Mouse (Mus musculus): ENCODE data around the gene Spz1. TPM values are rescaled to one million over a fixed set of nuclear protein-coding genes. Genes with fewer than 3 reads are reported as not detected.

Gene Spz1
- total RNA-seq (2014; rRNA removed) (not detected in 2 replicates), polyA plus RNA-seq (2015; fragmentation: Nextera tagmentation; extraction: Ambion mirVana) (not detected in 2 replicates)

GRCm38 (mm10) chr13:92576072-92576471 is at the start of gene Spz1:
TSS of gene Spz1 (minus strand) at chr13:92576172.
- Histone ChIP-seq H3K4me2 (ENCODE audit: low read depth, low read length) (no peak within 1 kb of the TSS), H3K4me3 (ENCODE audit: low read length) (no peak within 1 kb of the TSS), H3K27ac (no peak within 1 kb of the TSS), H3K27me3 (ENCODE audit: insufficient read depth, low read length) (no peaks in the 10 kb centered on the region), H3K36me3 (ENCODE audit: insufficient read depth, low read length) (no peaks in the 10 kb centered on the region), H3K4me1 (ENCODE audit: insufficient read depth, low read length) (no peaks in the 10 kb centered on the region), H3K9me3 (ENCODE audit: low read length) (no peaks in the 10 kb centered on the region), H3K9ac (replicated peaks; ENCODE audit: low read length) (no peak within 1 kb of the TSS)
- no peak for TF ChIP-seq CTCF (IDR thresholded peaks at IDR 0.05; ENCODE audit: low read depth)
- no peak for DNase-seq (ENCODE audit: low spot score)
- ATAC-seq: no peak

- no peak for ATAC-seq
- no peak overlapping the region for H3K27ac ChIP-seq
- peaks cover 9% of the 10 kb centered on the region; the same call in 1 of the 2 replicates for H3K4me1 ChIP-seq (ENCODE audit: insufficient read depth, low read length)
- no peak overlapping the region for H3K9ac ChIP-seq (replicated peaks; ENCODE audit: low read length)
- no peaks in the 10 kb centered on the region for H3K27me3 ChIP-seq (ENCODE audit: insufficient read depth, low read length)
- H3K36me3 ChIP-seq (ENCODE audit: insufficient read depth, low read length): no peaks in the 10 kb centered on the region
- 90% methylated on average over 8 of the region's 8 CpGs for WGBS
- H3K9me3 ChIP-seq (ENCODE audit: low read length): no peaks in the 10 kb centered on the region
- DNase-seq (ENCODE audit: low spot score): no peak
- no peak overlapping the region for H3K4me2 ChIP-seq (ENCODE audit: low read depth, low read length)
- H3K4me3 ChIP-seq (ENCODE audit: low read length): no peak overlapping the region
- TF ChIP-seq CTCF (IDR thresholded peaks at IDR 0.05; ENCODE audit: low read depth): no peak
Measured at GRCm38 (mm10) chr13:92616459-92616858, 40.5 kb upstream of the Spz1 start.

- DNase-seq (ENCODE audit: low spot score): no peak
- H3K36me3 ChIP-seq (ENCODE audit: insufficient read depth, low read length): no peaks in the 10 kb centered on the region
- H3K9ac ChIP-seq (replicated peaks; ENCODE audit: low read length): no peak overlapping the region
- WGBS: 87% methylated on average over 5 of the region's 5 CpGs
- no peaks in the 10 kb centered on the region for H3K27me3 ChIP-seq (ENCODE audit: insufficient read depth, low read length)
- H3K9me3 ChIP-seq (ENCODE audit: low read length): no peaks in the 10 kb centered on the region
- H3K4me2 ChIP-seq (ENCODE audit: low read depth, low read length): no peak overlapping the region
- peaks cover 9% of the 10 kb centered on the region; the same call in 1 of the 2 replicates for H3K4me1 ChIP-seq (ENCODE audit: insufficient read depth, low read length)
- no peak for TF ChIP-seq CTCF (IDR thresholded peaks at IDR 0.05; ENCODE audit: low read depth)
- no peak for ATAC-seq
- H3K27ac ChIP-seq: no peak overlapping the region
- no peak overlapping the region for H3K4me3 ChIP-seq (ENCODE audit: low read length)
Measured at GRCm38 (mm10) chr13:92615201-92615600, 39.2 kb upstream of the Spz1 start.

- H3K4me3 ChIP-seq (ENCODE audit: low read length): peak overlapping the region; percentile 83; the same call in 1 of the 2 replicates
- ATAC-seq (no peak), DNase-seq (ENCODE audit: low spot score) (no peak)
- H3K9me3 ChIP-seq (ENCODE audit: low read length): no peaks in the 10 kb centered on the region
- WGBS: 79% methylated on average over 5 of the region's 5 CpGs
- H3K36me3 ChIP-seq (ENCODE audit: insufficient read depth, low read length): no peaks in the 10 kb centered on the region
- no peak overlapping the region for H3K9ac ChIP-seq (replicated peaks; ENCODE audit: low read length)
- H3K4me2 ChIP-seq (ENCODE audit: low read depth, low read length): peak overlapping the region; percentile 61
- no peaks in the 10 kb centered on the region for H3K27me3 ChIP-seq (ENCODE audit: insufficient read depth, low read length)
- TF ChIP-seq CTCF (IDR thresholded peaks at IDR 0.05; ENCODE audit: low read depth): no peak
- no peak overlapping the region for H3K27ac ChIP-seq
- H3K4me1 ChIP-seq (ENCODE audit: insufficient read depth, low read length): peaks cover 9% of the 10 kb centered on the region; the same call in 1 of the 2 replicates
Measured at GRCm38 (mm10) chr13:92613094-92613493, 37.1 kb upstream of the Spz1 start.

- no peak for TF ChIP-seq CTCF (IDR thresholded peaks at IDR 0.05; ENCODE audit: low read depth)
- peak overlapping the region; percentile 83 for H3K4me3 ChIP-seq (ENCODE audit: low read length)
- 8% methylated on average over 7 of the region's 7 CpGs for WGBS
- peak overlapping the region; percentile 61 for H3K4me2 ChIP-seq (ENCODE audit: low read depth, low read length)
- ATAC-seq (no peak), DNase-seq (ENCODE audit: low spot score) (peak; percentile 23)
- peak overlapping the region; percentile 77 for H3K9ac ChIP-seq (replicated peaks; ENCODE audit: low read length)
- H3K36me3 ChIP-seq (ENCODE audit: insufficient read depth, low read length): no peaks in the 10 kb centered on the region
- H3K27me3 ChIP-seq (ENCODE audit: insufficient read depth, low read length): no peaks in the 10 kb centered on the region
- 0 out of 2 replicates have a peak overlapping the region, but pooled peaks have one; percentile 64 for H3K27ac ChIP-seq
- no peaks in the 10 kb centered on the region for H3K9me3 ChIP-seq (ENCODE audit: low read length)
- peaks cover 9% of the 10 kb centered on the region; the same call in 1 of the 2 replicates for H3K4me1 ChIP-seq (ENCODE audit: insufficient read depth, low read length)
Measured at GRCm38 (mm10) chr13:92611917-92612316, 35.9 kb upstream of the Spz1 start.

- Histone ChIP-seq H3K27ac (peak overlapping the region; percentile 64), H3K27me3 (ENCODE audit: insufficient read depth, low read length) (no peaks in the 10 kb centered on the region), H3K36me3 (ENCODE audit: insufficient read depth, low read length) (no peaks in the 10 kb centered on the region), H3K4me2 (ENCODE audit: low read depth, low read length) (peak overlapping the region; percentile 61), H3K9me3 (ENCODE audit: low read length) (no peaks in the 10 kb centered on the region), H3K4me3 (ENCODE audit: low read length) (peak overlapping the region; percentile 83), H3K4me1 (ENCODE audit: insufficient read depth, low read length) (peaks cover 9% of the 10 kb centered on the region; the same call in 1 of the 2 replicates), H3K9ac (replicated peaks; ENCODE audit: low read length) (peak overlapping the region; percentile 77)
- DNase-seq (ENCODE audit: low spot score): peak; percentile 60
- no peak for TF ChIP-seq CTCF (IDR thresholded peaks at IDR 0.05; ENCODE audit: low read depth)
- ATAC-seq: peak; percentile 65
- under 1% methylated on average over 43 of the region's 43 CpGs for WGBS
Measured at GRCm38 (mm10) chr13:92611254-92611784, 35.3 kb upstream of the Spz1 start.
